In genomic region chr14:103686994-103687393, GRCm38 (mm10) we compare ENCODE assay signal across 19 mouse cellular contexts. TPM values are rescaled to one million over a fixed set of nuclear protein-coding genes. Genes with fewer than 3 reads are reported as not detected.
DNase-seq lines count a peak whose midpoint lies in the region; ATAC-seq lines count a peak whose summit lies in the region.
"Had no signal": no experiment of that assay in that cellular context is flagged by ENCODE, and none has a peak within 500 bp of the region (broad histone marks: within the 10 kb centered on the region; RNA-seq: fewer than 3 reads in every experiment).

No protein-coding gene starts in this region.

- intact Hi-C loops in heart, postnatal 25 days (cut with DNase I) = no loop called here

- DNase-seq in heart, adult 11 months = peak; percentile 4
- DNase-seq in heart, postnatal 25 days (ENCODE audit: low spot score) = no peak
- peak; percentile 75 for DNase-seq in 416B (ENCODE audit: low read depth)
- DNase-seq in c-Kit-positive CD71-positive TER-119-positive erythroid progenitor cells, embryonic 14.5 days (ENCODE audit: low spot score) = no peak
- no peak for DNase-seq in left cerebral cortex, adult 18-20 months (ENCODE audit: low spot score in 2 of 2)
- DNase-seq: adrenal gland, adult 8-10 months; adrenal gland, postnatal 25 days; B cell, adult 2 months; cerebellum, adult 18-20 months; cerebellum, adult 9-10 months; cerebellum, postnatal 14 days; forebrain, postnatal 0 days; gastrocnemius, postnatal 25 days; heart, postnatal 36 days had no signal

- peak; percentile 92 for ATAC-seq in granulocyte monocyte progenitor cell, adult 5-6 weeks (replicated peaks; ENCODE audit: poor library complexity, severe bottlenecking)
- ATAC-seq: forebrain, embryonic 14.5 days; forebrain, postnatal 0 days; hindbrain, embryonic 16.5 days; intestine, embryonic 15.5 days had no signal

RNA-seq across cellular contexts. Expression of gene Slain1, which starts 37.0 kb away (rescaled TPM):
- under 1 TPM; 0.11 to 0.29 TPM for total RNA-seq in heart, postnatal 25 days (2021)
- total RNA-seq in granulocyte monocyte progenitor cell, adult 5-6 weeks (2014; fragmentation: Nextera tagmentation) = 4.7 and 10.5 TPM in 2 replicates
- total RNA-seq in granulocyte monocyte progenitor cell, adult 5-6 weeks (2017) = 3.1 and 8.2 TPM in 2 replicates
- 10 to 100 TPM; 46.3 to 51.9 TPM for total RNA-seq in left cerebral cortex, adult 18-20 months (2021)
- total RNA-seq: gastrocnemius, adult 8-10 months; gastrocnemius, postnatal 25 days had no signal

Comparison
In these comparisons a context has a peak if more than half of its experiments do, and no peak if none do; other contexts are left out.
1. DNase-seq: peak in heart, adult 11 months (single experiment) and 416B (single experiment); none in heart, postnatal 25 days (single experiment), c-Kit-positive CD71-positive TER-119-positive erythroid progenitor cells, embryonic 14.5 days (single experiment) and left cerebral cortex, adult 18-20 months (0 of 2).
2. RNA of gene Slain1, which starts 37.0 kb away (total RNA-seq): 46.3 to 51.9 TPM in left cerebral cortex, adult 18-20 months; 3.1 to 10.5 TPM in granulocyte monocyte progenitor cell, adult 5-6 weeks and 0.11 to 0.29 TPM in heart, postnatal 25 days; every median in the first group is over 4 times any median in the second.